ENCODE assay signal across 8 mouse cellular contexts in the genomic region with DNA sequence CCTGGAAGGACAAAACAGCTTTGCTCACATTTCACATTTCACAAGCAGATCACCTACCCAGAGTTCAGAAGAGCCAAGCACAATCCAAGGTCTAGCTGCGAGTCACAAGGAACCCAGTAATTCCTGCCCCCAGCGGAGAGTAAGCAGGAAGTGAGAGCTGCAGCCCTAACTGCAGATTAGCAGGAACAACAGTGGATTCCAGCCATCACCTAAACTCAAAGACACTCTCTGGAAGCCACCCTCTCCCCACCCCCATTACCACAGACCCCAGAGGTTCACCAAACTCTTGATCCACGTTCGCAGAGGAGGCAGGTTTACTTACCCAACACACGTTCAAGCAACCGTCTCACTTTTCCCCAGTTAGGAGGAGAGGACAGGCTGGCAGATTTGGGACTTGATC. TPM values are rescaled to one million over a fixed set of nuclear protein-coding genes. Genes with fewer than 3 reads are reported as not detected.
DNase-seq lines count a peak whose midpoint lies in the region; ATAC-seq and TF ChIP-seq lines count a peak whose summit lies in the region.

No protein-coding gene starts in this region.

- H3K27me3 ChIP-seq in testis, adult 2 months (ENCODE audit: control insufficient read depth, insufficient read depth, low read length), result no peaks in the 10 kb centered on the region
- H3K27me3 ChIP-seq in forebrain, embryonic 12.5 days, result no peaks in the 10 kb centered on the region
- H3K27me3 ChIP-seq in liver, postnatal 0 days (ENCODE audit: insufficient read depth, low read length), result no peaks in the 10 kb centered on the region
- no peaks in the 10 kb centered on the region for H3K27me3 ChIP-seq in splenic B cell, adult 2 months (ENCODE audit: control insufficient read depth, insufficient read depth, low read length, poor library complexity, severe bottlenecking)

- no peaks in the 10 kb centered on the region for H3K36me3 ChIP-seq in testis, adult 2 months (ENCODE audit: control insufficient read depth, insufficient read depth, low read length)
- H3K36me3 ChIP-seq in forebrain, embryonic 12.5 days (replicated peaks), result no peaks in the 10 kb centered on the region
- H3K36me3 ChIP-seq in liver, postnatal 0 days (replicated peaks; ENCODE audit: insufficient read depth, low read length), result peaks cover 2% of the 10 kb centered on the region; the same call in 1 of the 2 replicates
- H3K36me3 ChIP-seq in splenic B cell, adult 2 months (ENCODE audit: control insufficient read depth, insufficient read depth, low read length, poor library complexity, severe bottlenecking), result peaks cover 4% of the 10 kb centered on the region

- no peaks in the 10 kb centered on the region for H3K9me3 ChIP-seq in forebrain, embryonic 12.5 days
- H3K9me3 ChIP-seq in liver, postnatal 0 days (ENCODE audit: low read length), result no peaks in the 10 kb centered on the region

- H3K27ac ChIP-seq in testis, adult 2 months (ENCODE audit: control insufficient read depth, insufficient read depth, low read depth, low read length), result peak overlapping the region; percentile 89
- peak overlapping the region; percentile 100 for H3K27ac ChIP-seq in forebrain, embryonic 12.5 days
- H3K27ac ChIP-seq in liver, postnatal 0 days (ENCODE audit: low read depth), result peak overlapping the region; percentile 100

- DNase-seq in testis, postnatal 10 days (ENCODE audit: low spot score), result no peak
- peak; percentile 66 for DNase-seq in induced T-regulatory cell, adult 2 months (ENCODE audit: low read depth)
- DNase-seq in liver, postnatal 0 days, result peak; percentile 53
- DNase-seq in splenic B cell, adult 2 months (ENCODE audit: low read depth, low spot score), result peak; percentile 22
- DNase-seq in frontal cortex, postnatal 25 days (ENCODE audit: low spot score in 2 of 2), result no peak
- DNase-seq in urinary bladder, postnatal 25 days (ENCODE audit: low spot score), result no peak

- H3K4me1 ChIP-seq in testis, adult 2 months (ENCODE audit: control insufficient read depth, insufficient read depth, low read length), result peaks cover 28% of the 10 kb centered on the region
- peaks cover 99% of the 10 kb centered on the region for H3K4me1 ChIP-seq in forebrain, embryonic 12.5 days
- peaks cover 89% of the 10 kb centered on the region for H3K4me1 ChIP-seq in liver, postnatal 0 days (ENCODE audit: insufficient read depth)

- TF ChIP-seq CTCF in testis, adult 2 months (IDR thresholded peaks at IDR 0.05; ENCODE audit: control insufficient read depth, insufficient read depth, insufficient replicate concordance, low read depth, low read length), result no peak
- peak; percentile 39; the same call in 1 of the 2 replicates for TF ChIP-seq CTCF in liver, postnatal 0 days (IDR thresholded peaks at IDR 0.05; ENCODE audit: low read depth)

- WGBS in forebrain, embryonic 12.5 days, result 20% methylated on average over 6 of the region's 6 CpGs
- 4% methylated on average over 6 of the region's 6 CpGs for WGBS in liver, postnatal 0 days (ENCODE audit: insufficient replicate concordance)

- H3K9ac ChIP-seq in forebrain, embryonic 12.5 days, result peak overlapping the region; percentile 58
- H3K9ac ChIP-seq in liver, postnatal 0 days (replicated peaks), result peak overlapping the region; percentile 85

- ATAC-seq in forebrain, embryonic 12.5 days (ENCODE audit: low FRiP score), result no peak
- no peak for ATAC-seq in liver, postnatal 0 days

- TF ChIP-seq EP300 in liver, postnatal 0 days (IDR thresholded peaks at IDR 0.05; ENCODE audit: low read depth), result peak; percentile 41; the same call in 1 of the 2 replicates

- H3K4me2 ChIP-seq in forebrain, embryonic 12.5 days, result peak overlapping the region; percentile 63
- peak overlapping the region; percentile 85 for H3K4me2 ChIP-seq in liver, postnatal 0 days (ENCODE audit: low read depth, low read length)

- no peak for TF ChIP-seq POLR2A in testis, adult 2 months (IDR thresholded peaks at IDR 0.05; ENCODE audit: control insufficient read depth, low read depth, low read length)

- no peak overlapping the region for H3K4me3 ChIP-seq in testis, adult 2 months (ENCODE audit: control insufficient read depth, low read depth, low read length)
- H3K4me3 ChIP-seq in forebrain, embryonic 12.5 days (replicated peaks), result peak overlapping the region; percentile 30
- H3K4me3 ChIP-seq in liver, postnatal 0 days (ENCODE audit: low read depth, low read length), result peak overlapping the region; percentile 49

RNA-seq across cellular contexts. Expression of gene Zmynd8, which starts 15.8 kb away (rescaled TPM):
- 3.0 and 4.2 TPM in 2 replicates for polyA plus RNA-seq in testis, adult 2 months (2012; rRNA removed)
- polyA plus RNA-seq in forebrain, embryonic 12.5 days (2016; fragmentation: Nextera tagmentation; extraction: Ambion mirVana), result 67.6 and 71.5 TPM in 2 replicates
- polyA plus RNA-seq in liver, postnatal 0 days (2015; fragmentation: Nextera tagmentation; extraction: Ambion mirVana), result 16.9 and 21.9 TPM in 2 replicates

Comparison
In these comparisons a context has a peak if more than half of its experiments do, and no peak if none do; other contexts are left out.
1. DNase-seq: peak in induced T-regulatory cell, adult 2 months (single experiment), liver, postnatal 0 days (single experiment) and splenic B cell, adult 2 months (single experiment); none in testis, postnatal 10 days (single experiment), frontal cortex, postnatal 25 days (0 of 2) and urinary bladder, postnatal 25 days (single experiment).
2. Peak in every context shown above with its lines, with median percentiles within 50 percentile points of each other: H3K27ac ChIP-seq.